Mouse (Mus musculus) lung, embryonic 16.5 days (tissue): ENCODE measurements around the gene Hdac5. TPM values are rescaled to one million over a fixed set of nuclear protein-coding genes. Genes with fewer than 3 reads are reported as not detected.

Experiments
- ATAC-seq: fragments of 200-750 bp; cut with Nextera tagmentation; 2 replicates; pipeline ENCODE4 v1.8.0; 2017; ENCODE audit warnings: low read depth, mild to moderate bottlenecking, moderate library complexity
- H3K27ac ChIP-seq: fragments of 300-500 bp; sonication (generic); 2 replicates; pipeline ENCODE4 v1.5.1; 2014; ENCODE audit warnings: mild to moderate bottlenecking, control low read depth, low read length
- H3K27me3 ChIP-seq: fragments of 300-500 bp; sonication (generic); 2 replicates; pipeline ENCODE4 v1.6.1; 2014; ENCODE audit warnings: low read depth, low read length, mixed read lengths; ENCODE audit not compliant: control insufficient read depth, insufficient read depth
- H3K36me3 ChIP-seq: fragments of 300-500 bp; sonication (generic); 2 replicates; pipeline ENCODE4 v1.6.1; 2014; ENCODE audit warnings: low read length; ENCODE audit not compliant: control insufficient read depth, insufficient read depth
- H3K4me1 ChIP-seq: fragments of 300-500 bp; sonication (generic); replicated peaks from 2 replicates; pipeline ENCODE4 v1.6.1; 2014; ENCODE audit warnings: low read length, mixed read lengths; ENCODE audit not compliant: control insufficient read depth, insufficient read depth
- H3K4me2 ChIP-seq: fragments of 300-500 bp; sonication (generic); 2 replicates; pipeline ENCODE4 v1.6.1; 2014; ENCODE audit warnings: low read depth, low read length, control low read depth
- H3K4me3 ChIP-seq: fragments of 300-500 bp; sonication (generic); 2 replicates; pipeline ENCODE4 v1.5.1; 2014; ENCODE audit warnings: mild to moderate bottlenecking, low read length, control low read depth
- H3K9ac ChIP-seq: fragments of 300-500 bp; sonication (generic); 2 replicates; pipeline ENCODE4 v1.6.1; 2014; ENCODE audit warnings: low read length, control low read depth
- H3K9me3 ChIP-seq: fragments of 300-500 bp; sonication (generic); 2 replicates; pipeline ENCODE4 v1.6.1; 2016; ENCODE audit warnings: low read length; ENCODE audit not compliant: control insufficient read depth
- WGBS: fragments of 180-500 bp; shearing (Covaris S2); extraction: QIAGEN DNeasy Blood & Tissue Kit; methylation state at CpG from one replicate; pipeline ENCODE4 v1.1.7; 2014; 5-methylcytosine and 5-hydroxymethylcytosine counted together
- polyA plus RNA-seq: library from polyadenylated mRNA; unstranded; fragments of >200 nt; fragmentation: Nextera tagmentation; extraction: Ambion mirVana; gene quantifications from 2 replicates; pipeline ENCODE4 v1.2.1, GENCODE M21; 2015

The Hdac5 gene
- polyA plus RNA-seq, 1 experiment from 2014 or later: 70.1 TPM

GRCm38 (mm10) chr11:102211936-102212341, 18.0 kb downstream of the Hdac5 start:
- Histone ChIP-seq H3K36me3 (no peaks in the 10 kb centered on the region), H3K4me2 (no peak overlapping the region; the same call in 1 of the 2 replicates), H3K9me3 (no peaks in the 10 kb centered on the region), H3K9ac (no peak overlapping the region), H3K27ac (no peak overlapping the region), H3K27me3 (no peaks in the 10 kb centered on the region), H3K4me3 (no peak overlapping the region), H3K4me1 (peaks cover 73% of the 10 kb centered on the region)
- WGBS: 33% methylated on average over 18 of the region's 18 CpGs
- no peak for ATAC-seq

- no peak overlapping the region for H3K9ac ChIP-seq
Observed at GRCm38 (mm10) chr11:102211011-102211410, 19.0 kb downstream of the Hdac5 start.

GRCm38 (mm10) chr11:102210185-102210584, 19.8 kb downstream of the Hdac5 start:
- H3K4me1 ChIP-seq: peaks cover 58% of the 10 kb centered on the region
- no peak overlapping the region for H3K4me2 ChIP-seq
- H3K27ac ChIP-seq: no peak overlapping the region
- no peak overlapping the region for H3K4me3 ChIP-seq
- H3K9ac ChIP-seq: no peak overlapping the region
- peaks cover 6% of the 10 kb centered on the region; the same call in 1 of the 2 replicates for H3K36me3 ChIP-seq
- no peak for ATAC-seq
- H3K9me3 ChIP-seq: no peaks in the 10 kb centered on the region
- no peaks in the 10 kb centered on the region for H3K27me3 ChIP-seq
- WGBS: 56% methylated on average over 3 of the region's 3 CpGs

More at GRCm38 (mm10) chr11:102211011-102211410, 19.0 kb downstream of the Hdac5 start:
- no peak for ATAC-seq
- Histone ChIP-seq H3K36me3 (peaks cover 4% of the 10 kb centered on the region; the same call in 1 of the 2 replicates), H3K9me3 (no peaks in the 10 kb centered on the region), H3K4me1 (peaks cover 66% of the 10 kb centered on the region), H3K4me2 (no peak overlapping the region), H3K27ac (no peak overlapping the region), H3K4me3 (no peak overlapping the region), H3K27me3 (no peaks in the 10 kb centered on the region)
- 41% methylated on average over 5 of the region's 5 CpGs for WGBS

- Histone ChIP-seq H3K4me3 (no peak overlapping the region), H3K27ac (no peak overlapping the region), H3K36me3 (peaks cover 6% of the 10 kb centered on the region; the same call in 1 of the 2 replicates), H3K9me3 (no peaks in the 10 kb centered on the region), H3K4me2 (no peak overlapping the region), H3K27me3 (no peaks in the 10 kb centered on the region), H3K4me1 (peaks cover 53% of the 10 kb centered on the region), H3K9ac (no peak overlapping the region)
- 18% methylated on average over 2 of the region's 2 CpGs for WGBS
- no peak for ATAC-seq
Observed at GRCm38 (mm10) chr11:102209742-102210141, 20.2 kb downstream of the Hdac5 start.

- H3K9me3 ChIP-seq: no peaks in the 10 kb centered on the region
- no peak overlapping the region for H3K4me3 ChIP-seq
- H3K27ac ChIP-seq: no peak overlapping the region
- H3K9ac ChIP-seq: no peak overlapping the region
- H3K36me3 ChIP-seq: peaks cover 14% of the 10 kb centered on the region
- no peak for ATAC-seq
- peaks cover 44% of the 10 kb centered on the region for H3K4me1 ChIP-seq
- no peak overlapping the region for H3K4me2 ChIP-seq
- no peaks in the 10 kb centered on the region for H3K27me3 ChIP-seq
- WGBS: 21% methylated on average over 4 of the region's 4 CpGs
Observed at GRCm38 (mm10) chr11:102208846-102209245, 21.1 kb downstream of the Hdac5 start.

GRCm38 (mm10) chr11:102207825-102208777, 21.9 kb downstream of the Hdac5 start:
- peaks cover 40% of the 10 kb centered on the region for H3K4me1 ChIP-seq
- no peaks in the 10 kb centered on the region for H3K27me3 ChIP-seq
- peaks cover 14% of the 10 kb centered on the region for H3K36me3 ChIP-seq
- H3K27ac ChIP-seq: peak overlapping the region; percentile 74
- H3K9me3 ChIP-seq: no peaks in the 10 kb centered on the region
- H3K4me3 ChIP-seq: no peak overlapping the region
- WGBS: 44% methylated on average over 11 of the region's 11 CpGs
- H3K4me2 ChIP-seq: peak overlapping the region; percentile 25; the same call in 1 of the 2 replicates
- peak overlapping the region; percentile 42; the same call in 1 of the 2 replicates for H3K9ac ChIP-seq
- ATAC-seq: peak; percentile 63

GRCm38 (mm10) chr11:102206481-102206880, 23.5 kb downstream of the Hdac5 start:
- Histone ChIP-seq H3K4me3 (no peak overlapping the region), H3K36me3 (peaks cover 24% of the 10 kb centered on the region), H3K9me3 (no peaks in the 10 kb centered on the region), H3K4me2 (no peak overlapping the region), H3K27me3 (no peaks in the 10 kb centered on the region), H3K9ac (no peak overlapping the region; the same call in 1 of the 2 replicates), H3K4me1 (peaks cover 29% of the 10 kb centered on the region), H3K27ac (no peak overlapping the region)
- no peak for ATAC-seq
- 66% methylated on average over 30 of the region's 30 CpGs for WGBS

GRCm38 (mm10) chr11:102201408-102201821, 28.6 kb downstream of the Hdac5 start:
- Histone ChIP-seq H3K9me3 (no peaks in the 10 kb centered on the region), H3K36me3 (peaks cover 54% of the 10 kb centered on the region), H3K27me3 (no peaks in the 10 kb centered on the region), H3K4me3 (no peak overlapping the region), H3K4me2 (no peak overlapping the region), H3K27ac (no peak overlapping the region), H3K9ac (no peak overlapping the region), H3K4me1 (no peaks in the 10 kb centered on the region)
- 80% methylated on average over 12 of the region's 12 CpGs for WGBS
- ATAC-seq: peak; percentile 46

- 58% methylated on average over 9 of the region's 9 CpGs for WGBS
- no peaks in the 10 kb centered on the region for H3K27me3 ChIP-seq
- H3K9ac ChIP-seq: no peak overlapping the region
- no peak overlapping the region for H3K27ac ChIP-seq
- no peak for ATAC-seq
- H3K9me3 ChIP-seq: no peaks in the 10 kb centered on the region
- peaks cover 53% of the 10 kb centered on the region for H3K36me3 ChIP-seq
- H3K4me2 ChIP-seq: no peak overlapping the region
- no peaks in the 10 kb centered on the region for H3K4me1 ChIP-seq
- no peak overlapping the region for H3K4me3 ChIP-seq
Observed at GRCm38 (mm10) chr11:102199856-102200255, 30.1 kb downstream of the Hdac5 start.
